9 mouse cellular contexts compared by ENCODE assay signal in the genomic region with DNA sequence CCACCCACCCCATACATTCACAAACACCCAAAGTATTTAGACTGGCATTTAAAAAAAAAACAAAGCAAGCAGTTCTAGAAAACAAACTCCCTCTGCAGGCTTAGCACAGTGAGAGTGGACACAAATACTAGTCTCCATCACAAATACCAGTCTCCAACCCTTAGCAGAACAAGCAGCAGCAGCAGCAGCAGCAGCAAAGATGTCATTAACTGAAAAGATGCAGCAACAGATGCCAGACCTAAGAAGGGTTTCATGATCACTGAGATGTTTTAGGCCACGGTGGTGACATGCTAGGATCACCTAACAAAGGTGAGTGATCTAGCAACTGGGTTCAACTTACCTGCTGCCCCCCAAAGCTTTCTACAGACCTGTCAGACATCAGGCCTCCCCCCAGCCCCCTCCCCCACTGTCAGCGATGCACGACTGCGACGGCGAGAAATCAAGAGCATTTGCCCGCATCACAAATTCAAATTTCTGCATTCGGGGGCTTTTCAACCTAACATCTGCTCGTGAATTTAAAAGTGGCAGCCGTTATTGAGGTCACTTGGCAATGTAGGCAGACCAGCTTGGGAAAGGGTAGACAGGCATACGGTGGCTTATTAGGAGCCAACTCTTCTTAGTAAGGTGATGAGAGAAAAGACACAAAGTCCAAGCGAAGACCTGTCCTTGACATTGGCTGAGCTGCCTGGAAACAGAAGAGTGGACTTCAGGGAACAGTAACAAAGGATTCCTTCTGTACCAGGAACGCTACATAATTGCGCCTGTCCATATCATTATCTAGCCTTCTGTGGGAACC. TPM values are rescaled to one million over a fixed set of nuclear protein-coding genes. Genes with fewer than 3 reads are reported as not detected.
DNase-seq lines count a peak whose midpoint lies in the region; ATAC-seq lines count a peak whose summit lies in the region.
"Had no signal": no experiment of that assay in that cellular context is flagged by ENCODE, and none has a peak within 500 bp of the region (broad histone marks: within the 10 kb centered on the region; RNA-seq: fewer than 3 reads in every experiment).

No protein-coding gene starts in this region.

- H3K27ac ChIP-seq in lung, embryonic 16.5 days (ENCODE audit: low read length), result peak overlapping the region; percentile 95
- H3K27ac ChIP-seq in hindbrain, embryonic 10.5 days, result peak overlapping the region; percentile 78
- H3K27ac ChIP-seq in neural tube, embryonic 14.5 days (ENCODE audit: low read depth, low read length), result peak overlapping the region; percentile 66

- no peaks in the 10 kb centered on the region for H3K9me3 ChIP-seq in lung, embryonic 16.5 days (ENCODE audit: control insufficient read depth, low read length)
- H3K9me3 ChIP-seq in hindbrain, embryonic 10.5 days, result no peaks in the 10 kb centered on the region
- no peaks in the 10 kb centered on the region for H3K9me3 ChIP-seq in neural tube, embryonic 14.5 days (ENCODE audit: control insufficient read depth, low read length)

- no peak for ATAC-seq in lung, embryonic 16.5 days (ENCODE audit: low read depth)
- no peak for ATAC-seq in neural tube, embryonic 14.5 days (ENCODE audit: low read depth)

- peaks cover 47% of the 10 kb centered on the region for H3K4me1 ChIP-seq in lung, embryonic 16.5 days (replicated peaks; ENCODE audit: control insufficient read depth, insufficient read depth, low read length)
- H3K4me1 ChIP-seq in hindbrain, embryonic 10.5 days (replicated peaks), result peaks cover 31% of the 10 kb centered on the region
- peaks cover 31% of the 10 kb centered on the region for H3K4me1 ChIP-seq in neural tube, embryonic 14.5 days (ENCODE audit: control insufficient read depth, insufficient read depth, low read length)

- no peak overlapping the region for H3K9ac ChIP-seq in lung, embryonic 16.5 days (ENCODE audit: low read length)
- H3K9ac ChIP-seq in neural tube, embryonic 14.5 days (replicated peaks; ENCODE audit: low read depth, low read length), result peak overlapping the region; percentile 39; the same call in 1 of the 2 replicates

- no peaks in the 10 kb centered on the region for H3K27me3 ChIP-seq in lung, embryonic 16.5 days (ENCODE audit: control insufficient read depth, insufficient read depth, low read depth, low read length)
- H3K27me3 ChIP-seq in hindbrain, embryonic 10.5 days (ENCODE audit: insufficient read depth, poor library complexity, severe bottlenecking), result 0 out of 2 replicates have a peak, but pooled peaks cover 7% of the 10 kb centered on the region
- H3K27me3 ChIP-seq in neural tube, embryonic 14.5 days (ENCODE audit: control insufficient read depth, insufficient read depth, low read length), result no peaks in the 10 kb centered on the region

- no peaks in the 10 kb centered on the region for H3K36me3 ChIP-seq in lung, embryonic 16.5 days (ENCODE audit: control insufficient read depth, insufficient read depth, low read length)
- no peaks in the 10 kb centered on the region for H3K36me3 ChIP-seq in hindbrain, embryonic 10.5 days
- H3K36me3 ChIP-seq in neural tube, embryonic 14.5 days (ENCODE audit: control insufficient read depth, insufficient read depth, low read length), result no peaks in the 10 kb centered on the region

- 67% methylated on average over 14 of the region's 14 CpGs for WGBS in lung, embryonic 16.5 days
- 49% methylated on average over 14 of the region's 14 CpGs for WGBS in hindbrain, embryonic 10.5 days
- WGBS in neural tube, embryonic 14.5 days, result 43% methylated on average over 14 of the region's 14 CpGs

- H3K4me3 ChIP-seq in lung, embryonic 16.5 days (ENCODE audit: low read length), result no peak overlapping the region
- no peak overlapping the region for H3K4me3 ChIP-seq in hindbrain, embryonic 10.5 days
- H3K4me3 ChIP-seq in neural tube, embryonic 14.5 days (ENCODE audit: low read depth, low read length), result peak overlapping the region; percentile 7; the same call in 1 of the 2 replicates

- H3K4me2 ChIP-seq in lung, embryonic 16.5 days (ENCODE audit: low read depth, low read length), result no peak overlapping the region
- peak overlapping the region; percentile 34 for H3K4me2 ChIP-seq in neural tube, embryonic 14.5 days (ENCODE audit: low read depth, low read length)

- DNase-seq in lung, adult 18-20 months, result no peak
- DNase-seq in cerebellum, adult 9-11 months, result peak; percentile 78
- DNase-seq in hindbrain, embryonic 10.5 days (ENCODE audit: low spot score), result no peak
- DNase-seq in B cell, adult 2 months, result no peak
- DNase-seq in ovary, adult 18-20 months (ENCODE audit: low spot score), result no peak
- DNase-seq: lung, postnatal 14 days; thymus, postnatal 25 days had no signal

RNA-seq across cellular contexts. Expression of a gene that starts 26.1 kb away (rescaled TPM):
- polyA plus RNA-seq in lung, embryonic 16.5 days (2015; fragmentation: Nextera tagmentation; extraction: Ambion mirVana), result 27.2 and 29.2 TPM in 2 replicates
- polyA plus RNA-seq in hindbrain, embryonic 10.5 days (2016; fragmentation: Nextera tagmentation; extraction: Ambion mirVana), result 7.8 and 8.5 TPM in 2 replicates
- 55.0 and 71.2 TPM in 2 replicates for polyA plus RNA-seq in neural tube, embryonic 14.5 days (2014; fragmentation: Nextera tagmentation; extraction: Ambion mirVana)
